Mouse (Mus musculus) forebrain, postnatal 0 days (tissue): ENCODE measurements at regions not wholly inside any gene's neighbourhood (a gene's known extent, or its start where the extent isn't known, plus 50 kb on each side); places are given as distances from the start of the nearest gene placed in this dataset.

Experiments used
- ATAC-seq: fragments of 200-750 bp; cut with Nextera tagmentation; 2 replicates; pipeline ENCODE4 v1.8.0; 2017; ENCODE audit warnings: mild to moderate bottlenecking, moderate library complexity
- DNase-seq: peaks from one replicate; pipeline ENCODE4 v3.0.0-alpha.2; 2015
- H3K27ac ChIP-seq: fragments of 300-500 bp; sonication (generic); 2 replicates; pipeline ENCODE4 v1.5.1; 2014; ENCODE audit warnings: low read depth, mild to moderate bottlenecking, antibody characterized with exemption, low read length, moderate library complexity, mixed read lengths
- H3K27me3 ChIP-seq: fragments of 300-500 bp; sonication (generic); 2 replicates; pipeline ENCODE4 v1.6.1; 2014; ENCODE audit warnings: mild to moderate bottlenecking, low read length, mixed read lengths; ENCODE audit not compliant: insufficient read depth
- H3K36me3 ChIP-seq: fragments of 300-500 bp; sonication (generic); 2 replicates; pipeline ENCODE4 v1.6.1; 2014; ENCODE audit warnings: mild to moderate bottlenecking, moderate library complexity; ENCODE audit not compliant: insufficient read depth
- H3K4me1 ChIP-seq: fragments of 300-500 bp; sonication (generic); 2 replicates; pipeline ENCODE4 v1.6.1; 2014; ENCODE audit warnings: antibody characterized with exemption; ENCODE audit not compliant: insufficient read depth
- H3K4me2 ChIP-seq: fragments of 300-500 bp; sonication (generic); 2 replicates; pipeline ENCODE4 v1.6.1; 2014; ENCODE audit warnings: low read depth, mild to moderate bottlenecking, moderate library complexity
- H3K4me3 ChIP-seq: fragments of 300-500 bp; sonication (generic); 2 replicates; pipeline ENCODE4 v1.5.1; 2014; ENCODE audit warnings: low read depth, low read length, mixed read lengths
- H3K9ac ChIP-seq: fragments of 300-500 bp; sonication (generic); 2 replicates; pipeline ENCODE4 v1.6.1; 2014; ENCODE audit warnings: mild to moderate bottlenecking
- H3K9me3 ChIP-seq: fragments of 300-500 bp; sonication (generic); 2 replicates; pipeline ENCODE4 v1.6.1; 2016; ENCODE audit warnings: low read length
- CTCF ChIP-seq: sonication (generic); IDR thresholded peaks from 2 replicates; pipeline ENCODE4 v1.5.1; 2016; ENCODE audit warnings: antibody characterized with exemption, control low read depth, low read depth
- WGBS: fragments of 180-500 bp; shearing (Covaris S2); extraction: QIAGEN DNeasy Blood & Tissue Kit; methylation state at CpG from one replicate; pipeline ENCODE4 v1.1.7; 2014; 5-methylcytosine and 5-hydroxymethylcytosine counted together

- Histone ChIP-seq H3K4me3 (no peak overlapping the region), H3K9me3 (no peaks in the 10 kb centered on the region), H3K9ac (no peak overlapping the region), H3K27me3 (no peaks in the 10 kb centered on the region), H3K4me1 (no peaks in the 10 kb centered on the region), H3K4me2 (no peak overlapping the region), H3K27ac (no peak overlapping the region), H3K36me3 (no peaks in the 10 kb centered on the region)
- no peak for ATAC-seq
- WGBS, result 70% methylated on average over 3 of the region's 3 CpGs
- no peak for TF ChIP-seq CTCF
- no peak for DNase-seq
These were observed 396.1 kb downstream of the Hs3st3b1 start for GRCm38 (mm10) chr11:63525956-63526355.

- H3K4me3 ChIP-seq, result no peak overlapping the region
These were observed 389.3 kb downstream of the Hs3st3b1 start for GRCm38 (mm10) chr11:63532752-63533151.

GRCm38 (mm10) chr11:63533555-63534200 is 388.4 kb downstream of the Hs3st3b1 start:
- Histone ChIP-seq H3K36me3 (no peaks in the 10 kb centered on the region), H3K4me3 (no peak overlapping the region), H3K9ac (no peak overlapping the region), H3K4me1 (no peaks in the 10 kb centered on the region), H3K27ac (no peak overlapping the region), H3K9me3 (no peaks in the 10 kb centered on the region), H3K27me3 (no peaks in the 10 kb centered on the region), H3K4me2 (no peak overlapping the region)
- ATAC-seq (no peak), DNase-seq (no peak)
- no peak for TF ChIP-seq CTCF
- 25% methylated on average over 4 of the region's 4 CpGs for WGBS

More at GRCm38 (mm10) chr11:63532752-63533151, 389.3 kb downstream of the Hs3st3b1 start:
- no peaks in the 10 kb centered on the region for H3K9me3 ChIP-seq
- TF ChIP-seq CTCF, result no peak
- no peak overlapping the region for H3K9ac ChIP-seq
- no peaks in the 10 kb centered on the region for H3K27me3 ChIP-seq
- DNase-seq (no peak), ATAC-seq (no peak)
- WGBS, result 81% methylated on average over 5 of the region's 5 CpGs
- no peaks in the 10 kb centered on the region for H3K4me1 ChIP-seq
- H3K27ac ChIP-seq, result no peak overlapping the region
- no peak overlapping the region for H3K4me2 ChIP-seq
- H3K36me3 ChIP-seq, result no peaks in the 10 kb centered on the region

- Histone ChIP-seq H3K36me3 (no peaks in the 10 kb centered on the region), H3K4me2 (no peak overlapping the region), H3K27me3 (no peaks in the 10 kb centered on the region), H3K9ac (no peak overlapping the region), H3K4me1 (no peaks in the 10 kb centered on the region), H3K27ac (no peak overlapping the region), H3K9me3 (no peaks in the 10 kb centered on the region), H3K4me3 (no peak overlapping the region)
- 73% methylated on average over 3 of the region's 3 CpGs for WGBS
- DNase-seq (no peak), ATAC-seq (no peak)
- TF ChIP-seq CTCF, result no peak
These were observed 384.4 kb downstream of the Hs3st3b1 start for GRCm38 (mm10) chr11:63537693-63538092.

GRCm38 (mm10) chr11:63543971-63544696 is 378.0 kb downstream of the Hs3st3b1 start:
- Histone ChIP-seq H3K4me3 (no peak overlapping the region), H3K27me3 (no peaks in the 10 kb centered on the region), H3K4me1 (no peaks in the 10 kb centered on the region), H3K4me2 (no peak overlapping the region), H3K27ac (no peak overlapping the region), H3K9ac (no peak overlapping the region), H3K36me3 (no peaks in the 10 kb centered on the region), H3K9me3 (no peaks in the 10 kb centered on the region)
- no peak for TF ChIP-seq CTCF
- no peak for ATAC-seq
- DNase-seq, result no peak
- WGBS, result 84% methylated on average over 7 of the region's 7 CpGs

- WGBS, result 11% methylated on average over 7 of the region's 7 CpGs
- DNase-seq (peak; percentile 53), ATAC-seq (peak; percentile 66)
- Histone ChIP-seq H3K4me3 (no peak overlapping the region), H3K9me3 (no peaks in the 10 kb centered on the region), H3K27me3 (no peaks in the 10 kb centered on the region), H3K4me1 (no peaks in the 10 kb centered on the region), H3K27ac (no peak overlapping the region), H3K9ac (no peak overlapping the region), H3K4me2 (no peak overlapping the region), H3K36me3 (no peaks in the 10 kb centered on the region)
- no peak for TF ChIP-seq CTCF
These were observed 376.6 kb downstream of the Hs3st3b1 start for GRCm38 (mm10) chr11:63545516-63545915.

- Histone ChIP-seq H3K27ac (no peak overlapping the region), H3K9me3 (no peaks in the 10 kb centered on the region), H3K27me3 (no peaks in the 10 kb centered on the region), H3K4me3 (no peak overlapping the region), H3K36me3 (no peaks in the 10 kb centered on the region), H3K9ac (no peak overlapping the region), H3K4me1 (no peaks in the 10 kb centered on the region), H3K4me2 (no peak overlapping the region)
- ATAC-seq, result no peak
- WGBS, result 29% methylated on average over 6 of the region's 6 CpGs
- DNase-seq, result no peak
- no peak for TF ChIP-seq CTCF
These were observed 361.6 kb downstream of the Hs3st3b1 start for GRCm38 (mm10) chr11:63560466-63560865.
